Mouse (Mus musculus) hindbrain, embryonic 11.5 days (tissue): ENCODE results near the gene Clec14a. TPM values are rescaled to one million over a fixed set of nuclear protein-coding genes. Genes with fewer than 3 reads are reported as not detected.
A peak's percentile ranks its signal among the peaks of the same experiment; 100 is the strongest.

Experiments used
- ATAC-seq: fragments of 200-750 bp; cut with Nextera tagmentation; 2 replicates; pipeline ENCODE4 v1.8.0; 2017; ENCODE audit warnings: mild to moderate bottlenecking, moderate TSS enrichment, moderate library complexity; ENCODE audit not compliant: low FRiP score
- DNase-seq: peaks from one replicate; pipeline ENCODE4 v3.0.0-alpha.2; 2015; ENCODE audit warnings: low spot score
- H3K27ac ChIP-seq: fragments of 300-500 bp; sonication (generic); 2 replicates; pipeline ENCODE4 v1.5.1; 2014; ENCODE audit warnings: mild to moderate bottlenecking, low read depth, low read length
- H3K27me3 ChIP-seq: fragments of 300-500 bp; sonication (generic); 2 replicates; pipeline ENCODE4 v1.6.1; 2014; ENCODE audit warnings: mild to moderate bottlenecking, low read length, moderate library complexity, mixed read lengths; ENCODE audit not compliant: control insufficient read depth, insufficient read depth
- H3K36me3 ChIP-seq: fragments of 300-500 bp; sonication (generic); 2 replicates; pipeline ENCODE4 v1.6.1; 2014; ENCODE audit warnings: mild to moderate bottlenecking, low read length, moderate library complexity, mixed read lengths; ENCODE audit not compliant: control insufficient read depth, insufficient read depth
- H3K4me1 ChIP-seq: fragments of 300-500 bp; sonication (generic); replicated peaks from 2 replicates; pipeline ENCODE4 v1.6.1; 2014; ENCODE audit warnings: low read length, mixed read lengths; ENCODE audit not compliant: control insufficient read depth, insufficient read depth
- H3K4me2 ChIP-seq: fragments of 300-500 bp; sonication (generic); replicated peaks from 2 replicates; pipeline ENCODE4 v1.6.1; 2014; ENCODE audit warnings: mild to moderate bottlenecking, low read depth, low read length
- H3K4me3 ChIP-seq: fragments of 300-500 bp; sonication (generic); 2 replicates; pipeline ENCODE4 v1.5.1; 2014; ENCODE audit warnings: low read depth, low read length
- H3K9ac ChIP-seq: fragments of 300-500 bp; sonication (generic); 2 replicates; pipeline ENCODE4 v1.6.1; 2014; ENCODE audit warnings: low read depth, low read length
- H3K9me3 ChIP-seq: fragments of 300-500 bp; sonication (generic); 2 replicates; pipeline ENCODE4 v1.6.1; 2016; ENCODE audit warnings: low read length; ENCODE audit not compliant: control insufficient read depth
- WGBS: fragments of 180-500 bp; shearing (Covaris S2); extraction: QIAGEN DNeasy Blood & Tissue Kit; methylation state at CpG from one replicate; pipeline ENCODE4 v1.1.7; 2014; 5-methylcytosine and 5-hydroxymethylcytosine counted together
- polyA plus RNA-seq: library from polyadenylated mRNA; unstranded; fragments of >200 nt; fragmentation: Nextera tagmentation; extraction: Ambion mirVana; gene quantifications from 2 replicates; pipeline ENCODE4 v1.2.1, GENCODE M21; 2014

Gene Clec14a
- polyA plus RNA-seq, 1 experiment from 2014 or later, result 7.0 TPM

- Histone ChIP-seq H3K4me1 (no peaks in the 10 kb centered on the region), H3K9me3 (no peaks in the 10 kb centered on the region), H3K4me3 (peak overlapping the region; percentile 31), H3K4me2 (peak overlapping the region; percentile 55), H3K9ac (no peak overlapping the region), H3K36me3 (no peaks in the 10 kb centered on the region), H3K27ac (no peak overlapping the region), H3K27me3 (peaks cover 3% of the 10 kb centered on the region; the same call in 1 of the 2 replicates)
- DNase-seq, result peak; percentile 9
- ATAC-seq, result 0 out of 2 replicates have a peak, but pooled peaks have one; percentile 12
- WGBS, result 44% methylated on average over 8 of the region's 8 CpGs
Measured at GRCm38 (mm10) chr12:58267779-58268178, 1.3 kb downstream of the Clec14a start.

GRCm38 (mm10) chr12:58251901-58252300 lies 17.2 kb downstream of the Clec14a start:
- Histone ChIP-seq H3K9ac (no peak overlapping the region), H3K27ac (no peak overlapping the region), H3K9me3 (no peaks in the 10 kb centered on the region), H3K4me2 (no peak overlapping the region), H3K27me3 (no peaks in the 10 kb centered on the region), H3K4me1 (no peaks in the 10 kb centered on the region), H3K4me3 (no peak overlapping the region), H3K36me3 (no peaks in the 10 kb centered on the region)
- ATAC-seq (no peak), DNase-seq (no peak)
- WGBS, result 86% methylated on average over 1 of the region's 1 CpGs

- no peaks in the 10 kb centered on the region for H3K36me3 ChIP-seq
- no peaks in the 10 kb centered on the region for H3K9me3 ChIP-seq
- H3K27ac ChIP-seq, result no peak overlapping the region
- ATAC-seq (no peak), DNase-seq (no peak)
- H3K4me3 ChIP-seq, result no peak overlapping the region
- H3K4me2 ChIP-seq, result no peak overlapping the region
- H3K4me1 ChIP-seq, result no peaks in the 10 kb centered on the region
- WGBS, result 82% methylated on average over 2 of the region's 2 CpGs
- H3K9ac ChIP-seq, result no peak overlapping the region
- H3K27me3 ChIP-seq, result no peaks in the 10 kb centered on the region
Measured at GRCm38 (mm10) chr12:58232489-58232888, 36.6 kb downstream of the Clec14a start.

- Histone ChIP-seq H3K9me3 (no peaks in the 10 kb centered on the region), H3K4me2 (no peak overlapping the region), H3K36me3 (no peaks in the 10 kb centered on the region), H3K4me1 (no peaks in the 10 kb centered on the region), H3K27me3 (no peaks in the 10 kb centered on the region), H3K27ac (no peak overlapping the region), H3K9ac (no peak overlapping the region), H3K4me3 (no peak overlapping the region)
- ATAC-seq, result no peak
- 80% methylated on average over 5 of the region's 5 CpGs for WGBS
- DNase-seq, result no peak
Measured at GRCm38 (mm10) chr12:58225644-58226043, 43.4 kb downstream of the Clec14a start.

GRCm38 (mm10) chr12:58219078-58219477 lies 50.0 kb downstream of the Clec14a start:
- H3K27ac ChIP-seq, result no peak overlapping the region
- WGBS, result 85% methylated on average over 3 of the region's 3 CpGs
- DNase-seq, result no peak
- H3K4me1 ChIP-seq, result no peaks in the 10 kb centered on the region; the same call in 1 of the 2 replicates
- no peaks in the 10 kb centered on the region for H3K9me3 ChIP-seq
- H3K36me3 ChIP-seq, result no peaks in the 10 kb centered on the region
- H3K4me3 ChIP-seq, result no peak overlapping the region
- no peak overlapping the region for H3K4me2 ChIP-seq
- peaks cover 4% of the 10 kb centered on the region; the same call in 1 of the 2 replicates for H3K27me3 ChIP-seq
- ATAC-seq, result no peak
- H3K9ac ChIP-seq, result no peak overlapping the region

- Histone ChIP-seq H3K4me3 (no peak overlapping the region), H3K36me3 (no peaks in the 10 kb centered on the region), H3K9ac (no peak overlapping the region), H3K9me3 (no peaks in the 10 kb centered on the region), H3K27me3 (peaks cover 29% of the 10 kb centered on the region), H3K27ac (no peak overlapping the region), H3K4me1 (peaks cover 11% of the 10 kb centered on the region), H3K4me2 (no peak overlapping the region)
- ATAC-seq (no peak), DNase-seq (no peak)
- WGBS, result 49% methylated on average over 2 of the region's 2 CpGs
Measured at GRCm38 (mm10) chr12:58216218-58216617, 52.9 kb downstream of the Clec14a start.

Other genes with a start within 250 kb of the Clec14a start
- 0.33 and 0.62 TPM in 2 replicates for gene Sstr1, start 57.5 kb downstream of the Clec14a start, polyA plus RNA-seq